Mouse (Mus musculus) right cerebral cortex, postnatal 10 days (tissue): Measurements from ENCODE around the gene Kat5.
A peak's percentile ranks its signal among the peaks of the same experiment; 100 is the strongest.

Experiments used
- DNase-seq, 2 experiments: peaks; one replicate each; pipeline ENCODE4 v3.0.0; 2021; ENCODE audit warnings: low spot score in 2 of 2

The Kat5 gene

GRCm38 (mm10) chr19:5629907-5630306 lies 19.9 kb upstream of the Kat5 start:
- no peak for DNase-seq

GRCm38 (mm10) chr19:5625311-5625710 lies 15.3 kb upstream of the Kat5 start:
- DNase-seq: no peak

GRCm38 (mm10) chr19:5621884-5622283 lies 11.8 kb upstream of the Kat5 start:
- no peak for DNase-seq

- DNase-seq: no peak
Observed at GRCm38 (mm10) chr19:5620007-5620406, 10.0 kb upstream of the Kat5 start.

- no peak for DNase-seq
Observed at GRCm38 (mm10) chr19:5614953-5615352, 4.9 kb upstream of the Kat5 start.

- DNase-seq: no peak
Observed at GRCm38 (mm10) chr19:5612762-5613411, 2.9 kb upstream of the Kat5 start.

- no peak for DNase-seq
Observed at GRCm38 (mm10) chr19:5611973-5612372, 1.9 kb upstream of the Kat5 start.

GRCm38 (mm10) chr19:5609171-5609546 lies 878 bp downstream of the Kat5 start:
- no peak for DNase-seq

GRCm38 (mm10) chr19:5608707-5609106 lies 1.3 kb downstream of the Kat5 start:
- peak in 1 of 2 experiments; percentile 51 for DNase-seq

GRCm38 (mm10) chr19:5607705-5608410 lies 2.2 kb downstream of the Kat5 start:
- no peak for DNase-seq

- DNase-seq: peak in 1 of 2 experiments; percentile 46
Observed at GRCm38 (mm10) chr19:5606196-5606595, 3.8 kb downstream of the Kat5 start.

GRCm38 (mm10) chr19:5605126-5605525 lies 4.9 kb downstream of the Kat5 start:
- peak in 1 of 2 experiments; percentile 37 for DNase-seq

- DNase-seq: no peak
Observed at GRCm38 (mm10) chr19:5603664-5604063, 6.4 kb downstream of the Kat5 start.

- DNase-seq: peak; percentile 87 to 90
Observed at GRCm38 (mm10) chr19:5601752-5602541, 8.1 kb downstream of the Kat5 start, which contains the start of gene Rnaseh2c. TSS of gene Rnaseh2c (plus strand) at chr19:5601873.

GRCm38 (mm10) chr19:5599224-5599623 lies 10.8 kb downstream of the Kat5 start:
- DNase-seq: no peak

GRCm38 (mm10) chr19:5591888-5592287 lies 18.1 kb downstream of the Kat5 start:
- DNase-seq: no peak

- no peak for DNase-seq
Observed at GRCm38 (mm10) chr19:5589159-5589558, 20.9 kb downstream of the Kat5 start.

- DNase-seq: no peak
Observed at GRCm38 (mm10) chr19:5581995-5582394, 28.0 kb downstream of the Kat5 start.

- DNase-seq: no peak
Observed at GRCm38 (mm10) chr19:5580776-5581175, 29.3 kb downstream of the Kat5 start.

- no peak for DNase-seq
Observed at GRCm38 (mm10) chr19:5579971-5580370, 30.1 kb downstream of the Kat5 start.

GRCm38 (mm10) chr19:5575336-5575735 lies 34.7 kb downstream of the Kat5 start:
- no peak for DNase-seq

- peak; percentile 50 to 55 for DNase-seq
Observed at GRCm38 (mm10) chr19:5572331-5573125, 37.5 kb downstream of the Kat5 start.
